Mouse (Mus musculus) heart, embryonic 15.5 days (tissue): ENCODE measurements around the gene Med21. TPM values are rescaled to one million over a fixed set of nuclear protein-coding genes. Genes with fewer than 3 reads are reported as not detected.

Experiments used
- ATAC-seq: fragments of 200-750 bp; cut with Nextera tagmentation; replicated peaks from 2 replicates; pipeline ENCODE4 v1.8.0; 2017; ENCODE audit warnings: low read depth, moderate TSS enrichment; ENCODE audit not compliant: insufficient number of reproducible peaks, insufficient read depth, low FRiP score
- H3K27ac ChIP-seq: fragments of 300-500 bp; sonication (generic); 2 replicates; pipeline ENCODE4 v1.5.1; 2015; ENCODE audit warnings: mild to moderate bottlenecking, inconsistent platforms
- H3K27me3 ChIP-seq: fragments of 300-500 bp; sonication (generic); 2 replicates; pipeline ENCODE4 v1.6.1; 2015; ENCODE audit warnings: inconsistent platforms
- H3K36me3 ChIP-seq: fragments of 300-500 bp; sonication (generic); 2 replicates; pipeline ENCODE4 v1.6.1; 2015; ENCODE audit warnings: mild to moderate bottlenecking, inconsistent platforms
- H3K4me1 ChIP-seq: fragments of 300-500 bp; sonication (generic); replicated peaks from 2 replicates; pipeline ENCODE4 v1.6.1; 2015; ENCODE audit warnings: inconsistent platforms
- H3K4me2 ChIP-seq: fragments of 300-500 bp; sonication (generic); 2 replicates; pipeline ENCODE4 v1.6.1; 2015; ENCODE audit warnings: inconsistent platforms, mild to moderate bottlenecking, moderate library complexity
- H3K4me3 ChIP-seq: fragments of 300-500 bp; sonication (generic); 2 replicates; pipeline ENCODE4 v1.5.1; 2015; ENCODE audit warnings: mild to moderate bottlenecking, inconsistent platforms
- H3K9ac ChIP-seq: fragments of 300-500 bp; sonication (generic); 2 replicates; pipeline ENCODE4 v1.6.1; 2015; ENCODE audit warnings: mild to moderate bottlenecking, inconsistent platforms
- H3K9me3 ChIP-seq: fragments of 300-500 bp; sonication (generic); replicated peaks from 2 replicates; pipeline ENCODE4 v1.6.1; 2016; ENCODE audit warnings: inconsistent platforms
- WGBS: fragments of 180-500 bp; shearing (Covaris S2); methylation state at CpG from one replicate; pipeline ENCODE4 v1.1.7; 2015; ENCODE audit warnings: mixed read lengths; 5-methylcytosine and 5-hydroxymethylcytosine counted together
- polyA plus RNA-seq: library from polyadenylated mRNA; unstranded; fragments of >200 nt; fragmentation: Nextera tagmentation; extraction: Ambion mirVana; gene quantifications from 2 replicates; pipeline ENCODE4 v1.2.1, GENCODE M21; 2015

Med21 gene
- polyA plus RNA-seq, 1 experiment from 2014 or later = 140 TPM

DNA sequence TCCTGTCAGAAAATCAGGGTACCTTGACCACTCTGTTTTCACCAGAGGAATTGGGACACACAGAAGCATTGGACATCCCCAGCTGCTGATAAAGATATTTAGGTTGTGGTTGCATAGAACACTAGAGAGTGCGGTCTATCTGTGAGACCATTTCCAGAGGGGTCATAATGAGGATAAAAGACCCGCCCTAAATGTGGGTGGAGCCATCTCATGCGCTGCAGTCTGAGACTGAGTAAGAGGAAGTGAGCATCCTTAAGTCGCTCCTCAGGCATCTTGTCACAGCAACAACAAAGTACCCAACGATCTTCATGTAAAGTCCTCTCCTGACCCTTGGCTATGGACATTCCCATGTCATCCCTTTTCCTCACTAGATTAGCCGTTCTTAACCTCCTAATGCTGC lies 24.5 kb downstream of the Med21 start:
- Histone ChIP-seq H3K4me1 (peaks cover 38% of the 10 kb centered on the region), H3K27ac (no peak overlapping the region), H3K4me3 (no peak overlapping the region), H3K36me3 (no peaks in the 10 kb centered on the region), H3K9ac (no peak overlapping the region), H3K4me2 (no peak overlapping the region), H3K9me3 (no peaks in the 10 kb centered on the region), H3K27me3 (no peaks in the 10 kb centered on the region)
- WGBS = 74% methylated on average over 6 of the region's 6 CpGs
- no peak for ATAC-seq

DNA sequence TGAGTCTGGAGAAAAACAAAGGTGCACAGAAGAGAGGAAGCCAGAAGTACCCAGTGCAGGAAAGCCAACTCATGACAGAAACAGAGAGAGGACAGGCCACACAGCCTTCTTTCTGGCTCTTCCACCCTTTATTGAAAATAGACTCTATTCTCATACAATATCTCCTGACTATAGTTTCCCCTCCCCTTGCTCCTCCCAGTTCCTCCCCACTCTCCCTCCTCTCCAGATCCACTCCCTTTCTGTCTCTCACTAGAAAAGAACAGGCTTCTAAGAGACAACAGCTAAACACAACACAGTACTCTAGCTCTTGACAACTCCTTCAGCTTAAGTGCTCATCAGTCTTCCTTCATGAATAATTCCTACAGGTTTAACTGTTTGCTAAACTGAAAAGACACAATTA lies 26.3 kb downstream of the Med21 start:
- Histone ChIP-seq H3K9ac (no peak overlapping the region), H3K27ac (peak overlapping the region; percentile 52), H3K4me1 (peaks cover 43% of the 10 kb centered on the region)

DNA sequence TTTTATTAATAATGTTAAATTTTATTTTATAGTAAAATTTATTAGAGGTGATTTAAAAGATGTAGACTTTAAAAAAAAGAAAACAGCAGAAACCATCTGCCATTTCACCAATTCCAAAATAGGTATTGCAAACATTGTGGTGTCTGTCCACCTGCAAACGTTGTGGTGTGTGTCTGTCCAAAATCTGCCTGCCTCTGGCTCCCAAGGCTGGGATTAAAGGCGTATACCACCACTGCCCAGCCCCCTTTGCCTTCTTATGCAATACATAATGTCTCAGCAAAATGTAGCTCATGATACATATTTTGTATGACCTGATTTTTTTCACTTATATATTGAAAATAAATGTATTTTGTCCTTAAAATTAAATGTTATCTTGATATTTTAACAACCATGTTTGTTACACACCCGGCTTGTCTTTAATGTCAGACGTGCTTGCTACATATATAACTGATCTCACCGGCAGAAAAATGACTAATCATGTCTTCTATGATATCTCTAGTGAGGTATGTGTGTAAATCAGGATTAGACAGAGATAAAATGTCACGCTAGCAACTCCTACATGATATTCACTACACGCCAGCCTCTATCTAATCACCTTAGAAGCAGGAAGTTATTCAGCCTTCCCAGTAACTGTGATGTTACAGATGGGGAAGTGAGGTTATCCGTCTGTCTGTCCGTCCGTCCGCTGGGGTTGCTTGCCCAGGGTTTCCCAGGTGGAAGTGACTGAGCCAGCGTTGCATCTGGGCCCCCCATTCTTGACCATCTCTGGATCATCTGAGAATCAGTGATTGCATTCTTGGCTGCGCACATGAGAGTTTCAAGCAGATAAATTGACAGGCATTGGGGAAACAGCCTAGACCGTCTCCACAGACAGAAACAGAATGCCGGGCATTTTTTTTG lies 28.9 kb downstream of the Med21 start:
- H3K27ac ChIP-seq = peak overlapping the region; percentile 83
- H3K36me3 ChIP-seq = no peaks in the 10 kb centered on the region
- no peak for ATAC-seq
- 29% methylated on average over 15 of the region's 15 CpGs for WGBS
- no peak overlapping the region for H3K9ac ChIP-seq
- no peaks in the 10 kb centered on the region for H3K9me3 ChIP-seq
- H3K27me3 ChIP-seq = no peaks in the 10 kb centered on the region
- peak overlapping the region; percentile 35 for H3K4me2 ChIP-seq
- H3K4me1 ChIP-seq = peaks cover 50% of the 10 kb centered on the region
- H3K4me3 ChIP-seq = no peak overlapping the region

More for the DNA sequence above, 26.3 kb downstream of the Med21 start:
- H3K4me3 ChIP-seq = no peak overlapping the region
- H3K9me3 ChIP-seq = no peaks in the 10 kb centered on the region
- H3K36me3 ChIP-seq = no peaks in the 10 kb centered on the region
- no peaks in the 10 kb centered on the region for H3K27me3 ChIP-seq
- ATAC-seq = no peak
- no peak overlapping the region for H3K4me2 ChIP-seq

DNA sequence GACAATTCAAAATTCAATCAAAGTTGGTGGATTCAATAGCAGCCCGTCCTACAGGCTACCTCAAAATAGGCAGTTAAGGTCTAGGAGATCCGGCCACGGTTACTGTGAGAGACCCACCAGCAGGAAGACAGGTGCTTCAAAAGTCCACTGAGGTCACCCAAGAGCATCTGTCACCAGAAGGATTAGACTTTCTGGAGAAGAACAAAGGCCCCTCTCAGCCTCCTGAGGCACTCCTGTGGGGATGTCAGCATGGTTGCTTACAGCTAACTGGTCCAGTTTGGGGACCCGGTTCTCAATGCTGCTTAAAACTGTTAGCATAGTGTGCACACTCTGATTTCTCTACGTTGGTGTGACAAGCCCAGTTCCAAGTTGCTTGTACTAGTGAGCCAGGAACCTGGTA lies 29.8 kb downstream of the Med21 start:
- no peak for ATAC-seq
- Histone ChIP-seq H3K4me2 (0 out of 2 replicates have a peak overlapping the region, but pooled peaks have one; percentile 35), H3K27ac (peak overlapping the region; percentile 83), H3K9ac (peak overlapping the region; percentile 21; the same call in 1 of the 2 replicates), H3K4me3 (no peak overlapping the region), H3K27me3 (no peaks in the 10 kb centered on the region), H3K9me3 (no peaks in the 10 kb centered on the region), H3K36me3 (no peaks in the 10 kb centered on the region), H3K4me1 (peaks cover 58% of the 10 kb centered on the region)
- 41% methylated on average over 5 of the region's 5 CpGs for WGBS

GRCm38 (mm10) chr6:146673696-146674095 lies 31.3 kb downstream of the Med21 start:
- Histone ChIP-seq H3K27ac (no peak overlapping the region; the same call in 1 of the 2 replicates), H3K4me1 (peaks cover 61% of the 10 kb centered on the region)

DNA sequence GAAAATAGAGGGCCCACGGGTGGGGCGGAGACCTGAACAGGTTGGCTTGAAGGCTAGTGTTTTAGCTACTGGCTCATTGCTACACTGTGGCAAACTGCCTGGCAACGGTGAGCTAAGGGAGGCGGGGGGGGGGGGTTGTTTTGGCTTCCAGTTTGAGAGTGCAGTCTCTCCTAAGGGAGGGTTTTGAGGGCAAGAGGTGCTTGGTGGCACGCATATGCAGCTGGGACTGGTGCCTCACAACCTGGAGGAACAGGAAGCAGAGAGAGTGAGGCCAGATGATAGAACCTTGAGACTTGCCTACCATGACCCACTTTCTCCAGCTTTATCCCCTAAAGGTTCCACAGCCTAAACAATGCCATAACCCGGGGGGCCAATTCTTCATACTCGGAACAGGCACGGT lies 32.1 kb downstream of the Med21 start:
- Histone ChIP-seq H3K27me3 (no peaks in the 10 kb centered on the region), H3K4me3 (no peak overlapping the region), H3K4me2 (peak overlapping the region; percentile 21; the same call in 1 of the 2 replicates), H3K27ac (peak overlapping the region; percentile 85), H3K4me1 (peaks cover 61% of the 10 kb centered on the region), H3K36me3 (no peaks in the 10 kb centered on the region), H3K9me3 (no peaks in the 10 kb centered on the region), H3K9ac (no peak overlapping the region)
- WGBS = 69% methylated on average over 8 of the region's 8 CpGs
- ATAC-seq = no peak

More at GRCm38 (mm10) chr6:146673696-146674095, 31.3 kb downstream of the Med21 start:
- no peaks in the 10 kb centered on the region for H3K27me3 ChIP-seq
- no peak overlapping the region for H3K9ac ChIP-seq
- no peaks in the 10 kb centered on the region for H3K36me3 ChIP-seq
- WGBS = 79% methylated on average over 4 of the region's 4 CpGs
- no peak for ATAC-seq
- H3K4me2 ChIP-seq = no peak overlapping the region
- H3K4me3 ChIP-seq = no peak overlapping the region
- H3K9me3 ChIP-seq = no peaks in the 10 kb centered on the region

- no peaks in the 10 kb centered on the region for H3K9me3 ChIP-seq
- H3K27me3 ChIP-seq = no peaks in the 10 kb centered on the region
- H3K36me3 ChIP-seq = no peaks in the 10 kb centered on the region
- H3K4me3 ChIP-seq = no peak overlapping the region
- peak overlapping the region; percentile 85 for H3K27ac ChIP-seq
- WGBS = 17% methylated on average over 4 of the region's 4 CpGs
- H3K4me2 ChIP-seq = peak overlapping the region; percentile 21; the same call in 1 of the 2 replicates
- ATAC-seq = peak; percentile 72
- no peak overlapping the region for H3K9ac ChIP-seq
- peaks cover 59% of the 10 kb centered on the region for H3K4me1 ChIP-seq
These were observed 32.7 kb downstream of the Med21 start for GRCm38 (mm10) chr6:146674881-146675536.

DNA sequence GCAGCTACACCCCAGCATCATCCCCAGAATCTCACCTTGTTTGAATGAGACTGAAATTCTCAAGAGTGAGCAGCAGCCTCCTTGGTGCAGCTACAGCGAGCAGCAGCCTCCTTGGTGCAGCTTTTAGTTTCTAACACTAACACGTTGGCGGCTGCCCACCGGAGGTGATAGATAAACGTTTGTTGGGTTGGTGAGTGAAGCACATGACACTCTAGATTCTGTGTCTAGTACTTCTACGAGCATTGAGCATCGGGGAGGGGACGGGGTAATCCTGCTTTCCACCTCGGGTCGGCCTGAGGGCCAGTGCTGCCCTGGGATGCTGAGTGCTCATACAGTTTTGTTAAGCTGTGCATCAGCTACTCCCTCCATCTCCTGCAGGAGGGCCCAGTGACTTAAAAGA lies 34.6 kb downstream of the Med21 start:
- H3K4me3 ChIP-seq = no peak overlapping the region
- peaks cover 52% of the 10 kb centered on the region for H3K4me1 ChIP-seq
- no peak overlapping the region for H3K4me2 ChIP-seq
- 49% methylated on average over 10 of the region's 10 CpGs for WGBS
- H3K9me3 ChIP-seq = no peaks in the 10 kb centered on the region
- ATAC-seq = no peak
- H3K9ac ChIP-seq = no peak overlapping the region
- no peaks in the 10 kb centered on the region for H3K27me3 ChIP-seq
- H3K27ac ChIP-seq = peak overlapping the region; percentile 85
- H3K36me3 ChIP-seq = no peaks in the 10 kb centered on the region

DNA sequence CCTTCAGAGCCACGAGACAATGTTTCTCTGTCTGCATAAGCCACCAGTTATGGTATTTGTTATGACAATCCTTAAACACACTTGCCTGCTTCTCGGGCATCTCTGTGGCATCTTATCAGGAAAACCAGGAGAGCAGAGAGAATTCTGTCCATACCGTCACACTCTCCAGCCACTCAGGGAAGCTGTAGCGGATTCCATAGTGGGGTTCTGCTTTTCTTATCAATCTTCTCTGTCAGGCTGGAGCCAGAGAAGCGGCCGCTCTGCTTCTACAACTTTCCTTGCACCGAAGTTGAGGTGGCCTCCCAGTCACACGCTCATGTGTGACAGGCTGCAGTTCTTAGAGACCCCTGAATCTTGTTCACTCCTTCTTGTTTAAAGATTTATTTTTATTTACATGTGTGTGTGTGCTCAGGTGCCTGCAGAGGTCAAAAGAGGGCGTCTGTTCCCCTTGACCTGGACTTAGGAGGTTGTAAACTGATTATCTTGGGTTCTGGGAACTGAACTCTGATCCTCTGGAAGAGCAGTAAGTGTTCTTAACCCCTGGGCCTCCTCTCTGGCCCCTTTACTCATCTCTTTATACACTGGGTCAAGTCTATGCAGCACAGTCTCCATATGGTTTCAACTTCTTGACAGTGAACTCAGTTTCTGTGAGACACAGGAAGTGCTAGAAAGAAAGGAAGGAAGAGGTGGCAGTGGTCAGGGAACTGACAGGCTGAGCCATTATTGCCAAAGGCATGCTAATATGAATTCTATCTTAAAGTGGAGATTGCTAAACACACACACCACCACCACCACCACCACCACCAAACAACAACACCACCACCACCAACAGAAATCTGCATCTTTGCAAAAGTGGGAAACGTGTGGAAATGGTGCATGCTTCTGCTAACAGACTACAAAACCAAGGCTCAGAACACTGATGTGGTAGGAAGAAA lies 36.1 kb downstream of the Med21 start:
- Histone ChIP-seq H3K4me2 (no peak overlapping the region), H3K9me3 (no peaks in the 10 kb centered on the region), H3K27me3 (no peaks in the 10 kb centered on the region), H3K4me1 (peaks cover 53% of the 10 kb centered on the region), H3K4me3 (no peak overlapping the region), H3K27ac (peak overlapping the region; percentile 77), H3K36me3 (no peaks in the 10 kb centered on the region), H3K9ac (peak overlapping the region; percentile 23; the same call in 1 of the 2 replicates)
- no peak for ATAC-seq
- WGBS = 26% methylated on average over 10 of the region's 10 CpGs

DNA sequence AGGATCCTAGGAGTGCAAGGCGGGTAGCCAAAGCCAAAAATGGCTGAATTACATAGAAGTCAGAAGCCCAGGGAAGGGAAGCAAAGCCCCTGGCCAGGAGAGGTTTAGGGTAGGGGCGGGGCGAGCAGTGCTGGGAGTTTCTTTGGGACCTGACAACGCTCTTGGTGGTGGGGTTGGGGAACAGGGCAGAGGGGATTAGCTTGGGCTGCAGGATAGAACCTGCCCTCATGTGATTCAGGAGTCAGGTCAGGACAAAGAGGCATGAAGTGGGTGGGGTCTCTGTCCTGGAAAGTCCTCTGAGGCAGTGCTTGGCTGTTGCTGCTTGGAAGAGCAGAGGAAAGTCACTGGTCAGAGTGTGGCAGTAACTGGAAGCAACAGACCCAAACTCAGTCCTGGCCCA lies 41.5 kb downstream of the Med21 start:
- Histone ChIP-seq H3K4me2 (no peak overlapping the region), H3K27me3 (no peaks in the 10 kb centered on the region), H3K9me3 (no peaks in the 10 kb centered on the region), H3K9ac (no peak overlapping the region), H3K4me1 (peaks cover 43% of the 10 kb centered on the region), H3K4me3 (no peak overlapping the region), H3K27ac (peak overlapping the region; percentile 62), H3K36me3 (no peaks in the 10 kb centered on the region)
- ATAC-seq = no peak
- WGBS = 80% methylated on average over 4 of the region's 4 CpGs
